Mouse (Mus musculus) hindbrain, embryonic 16.5 days (tissue): ENCODE data around the gene H2-M10.4. TPM values are rescaled to one million over a fixed set of nuclear protein-coding genes. Genes with fewer than 3 reads are reported as not detected.
"Not testable (repeated sequence)": the region's sequence is repeated elsewhere in the genome, so short reads cannot be mapped to it uniquely, and the experiment has no call there.

Experiments
- ATAC-seq: fragments of 200-750 bp; cut with Nextera tagmentation; 2 replicates; pipeline ENCODE4 v1.8.0; 2017; ENCODE audit warnings: moderate TSS enrichment, moderate library complexity
- H3K27ac ChIP-seq: fragments of 300-500 bp; sonication (generic); 2 replicates; pipeline ENCODE4 v1.5.1; 2014; ENCODE audit warnings: low read depth, mild to moderate bottlenecking, control low read depth, low read length, moderate library complexity
- H3K27me3 ChIP-seq: fragments of 300-500 bp; sonication (generic); replicated peaks from 2 replicates; pipeline ENCODE4 v1.6.1; 2014; ENCODE audit warnings: low read length; ENCODE audit not compliant: control insufficient read depth, insufficient read depth
- H3K36me3 ChIP-seq: fragments of 300-500 bp; sonication (generic); 2 replicates; pipeline ENCODE4 v1.6.1; 2014; ENCODE audit warnings: mild to moderate bottlenecking, low read length, moderate library complexity, mixed read lengths; ENCODE audit not compliant: control insufficient read depth, insufficient read depth
- H3K4me1 ChIP-seq: fragments of 300-500 bp; sonication (generic); 2 replicates; pipeline ENCODE4 v1.6.1; 2014; ENCODE audit warnings: low read depth, low read length; ENCODE audit not compliant: control insufficient read depth, insufficient read depth
- H3K4me2 ChIP-seq: fragments of 300-500 bp; sonication (generic); 2 replicates; pipeline ENCODE4 v1.6.1; 2014; ENCODE audit warnings: mild to moderate bottlenecking, low read length, control low read depth, moderate library complexity
- H3K4me3 ChIP-seq: fragments of 300-500 bp; sonication (generic); 2 replicates; pipeline ENCODE4 v1.5.1; 2014; ENCODE audit warnings: mild to moderate bottlenecking, low read length, control low read depth, moderate library complexity
- H3K9ac ChIP-seq: fragments of 300-500 bp; sonication (generic); 2 replicates; pipeline ENCODE4 v1.6.1; 2014; ENCODE audit warnings: low read depth, mild to moderate bottlenecking, control low read depth, low read length, moderate library complexity
- H3K9me3 ChIP-seq: fragments of 300-500 bp; sonication (generic); 2 replicates; pipeline ENCODE4 v1.6.1; 2014; ENCODE audit warnings: mild to moderate bottlenecking, low read length, moderate library complexity; ENCODE audit not compliant: control insufficient read depth
- WGBS: fragments of 180-500 bp; shearing (Covaris S2); extraction: QIAGEN DNeasy Blood & Tissue Kit; methylation state at CpG from one replicate; pipeline ENCODE4 v1.1.7; 2014; 5-methylcytosine and 5-hydroxymethylcytosine counted together
- polyA plus RNA-seq: library from polyadenylated mRNA; unstranded; fragments of >200 nt; fragmentation: Nextera tagmentation; extraction: Ambion mirVana; gene quantifications from 2 replicates; pipeline ENCODE4 v1.2.1, GENCODE M21; 2015

Gene H2-M10.4
- polyA plus RNA-seq, result not detected in 2 replicates

GRCm38 (mm10) chr17:36462234-36462633 is at the start of gene H2-M10.4:
Gene H2-M10.4 (minus strand): TSS chr17:36462334.
- Histone ChIP-seq H3K4me1 (no peaks in the 10 kb centered on the region), H3K36me3 (no peaks in the 10 kb centered on the region), H3K4me3 (no peak within 1 kb of the TSS), H3K9me3 (no peaks in the 10 kb centered on the region), H3K27me3 (no peaks in the 10 kb centered on the region), H3K9ac (no peak within 1 kb of the TSS), H3K4me2 (no peak within 1 kb of the TSS), H3K27ac (no peak within 1 kb of the TSS)
- WGBS, result 92% methylated on average over 7 of the region's 7 CpGs
- ATAC-seq, result no peak

DNA sequence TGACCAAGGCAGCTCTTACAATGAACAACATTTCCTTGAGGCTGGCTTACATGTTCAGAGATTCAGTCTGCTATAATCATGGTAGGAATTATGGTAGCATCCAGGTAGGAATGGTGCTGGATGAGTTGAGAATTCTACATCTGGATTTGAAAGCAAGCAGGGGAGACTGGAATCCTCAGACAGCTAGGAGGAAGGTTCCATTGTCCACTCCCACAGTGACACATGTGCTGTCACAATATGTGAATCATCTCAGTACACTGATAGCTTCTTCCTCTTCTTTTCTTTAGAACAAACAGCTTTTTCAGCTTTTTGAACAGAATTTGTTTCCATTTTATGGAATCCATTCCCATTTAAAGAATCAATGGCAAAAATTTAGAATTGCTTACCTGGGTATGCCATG is 41.8 kb upstream of the H2-M10.4 start:
- H3K4me3 ChIP-seq, result no peak overlapping the region
- no peak overlapping the region for H3K9ac ChIP-seq
- H3K27me3 ChIP-seq, result no peaks in the 10 kb centered on the region
- no peak overlapping the region for H3K4me2 ChIP-seq
- ATAC-seq, result no peak
- H3K9me3 ChIP-seq, result no peaks in the 10 kb centered on the region
- H3K27ac ChIP-seq, result no peak overlapping the region
- no peaks in the 10 kb centered on the region for H3K36me3 ChIP-seq
- H3K4me1 ChIP-seq, result no peaks in the 10 kb centered on the region

GRCm38 (mm10) chr17:36500435-36500834 is 38.3 kb upstream of the H2-M10.4 start:
- Histone ChIP-seq H3K9me3 (no peaks in the 10 kb centered on the region), H3K4me1 (no peaks in the 10 kb centered on the region), H3K4me2 (no peak overlapping the region), H3K27me3 (no peaks in the 10 kb centered on the region), H3K4me3 (no peak overlapping the region), H3K36me3 (no peaks in the 10 kb centered on the region), H3K27ac (no peak overlapping the region), H3K9ac (no peak overlapping the region)
- ATAC-seq, result no peak
- 72% methylated on average over 1 of the region's 1 CpGs for WGBS

DNA sequence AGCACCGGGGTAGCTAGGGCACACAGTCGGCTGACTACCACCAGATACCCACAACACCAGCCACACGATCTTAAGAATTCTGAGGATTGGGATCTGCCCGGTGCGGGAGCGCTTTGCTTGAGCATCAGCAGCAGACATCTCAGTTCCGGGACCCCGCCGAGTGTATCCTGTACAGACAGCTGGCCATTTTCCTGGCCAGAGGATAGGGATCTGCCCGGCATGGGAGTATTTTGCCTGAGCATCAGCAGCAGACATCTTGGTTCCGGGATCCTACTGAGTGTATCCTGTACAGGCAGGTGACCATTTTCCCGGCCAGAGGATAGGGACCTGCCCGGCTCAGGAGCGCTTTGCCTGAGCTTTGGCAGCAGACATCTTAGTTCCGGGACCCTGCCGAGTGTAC is 26.0 kb upstream of the H2-M10.4 start:
- H3K36me3 ChIP-seq, H3K9me3 ChIP-seq, H3K4me1 ChIP-seq, H3K9ac ChIP-seq, H3K27me3 ChIP-seq, H3K27ac ChIP-seq, H3K4me3 ChIP-seq, ATAC-seq, H3K4me2 ChIP-seq: not testable (repeated sequence)
- 93% methylated on average over 15 of the region's 16 CpGs for WGBS

- Histone ChIP-seq H3K27me3 (no peaks in the 10 kb centered on the region), H3K4me3 (no peak overlapping the region), H3K9ac (no peak overlapping the region), H3K36me3 (no peaks in the 10 kb centered on the region), H3K4me1 (no peaks in the 10 kb centered on the region), H3K27ac (no peak overlapping the region), H3K4me2 (no peak overlapping the region), H3K9me3 (no peaks in the 10 kb centered on the region)
- ATAC-seq, result no peak
- 90% methylated on average over 1 of the region's 1 CpGs for WGBS
Measured at GRCm38 (mm10) chr17:36486687-36487230, 24.6 kb upstream of the H2-M10.4 start.

DNA sequence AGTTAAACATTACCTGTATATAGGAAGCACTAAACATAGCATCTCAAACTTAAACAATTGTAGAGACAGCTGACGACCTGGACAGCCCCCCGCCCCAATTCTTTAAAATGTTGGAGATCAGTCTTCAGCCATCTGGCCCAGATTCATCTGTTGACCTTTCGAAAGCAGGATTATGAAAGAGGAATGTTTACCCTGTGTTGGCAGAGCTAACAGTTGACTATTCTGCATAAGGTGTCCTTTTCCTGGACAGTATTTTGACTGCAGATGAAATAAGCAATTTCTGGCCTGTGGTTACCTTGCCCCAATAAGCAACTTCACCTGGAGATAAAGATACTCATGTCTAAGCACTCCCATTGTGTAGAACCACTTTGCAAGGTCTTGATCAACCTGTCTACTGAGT is 21.7 kb upstream of the H2-M10.4 start:
- no peaks in the 10 kb centered on the region for H3K36me3 ChIP-seq
- no peak overlapping the region for H3K9ac ChIP-seq
- no peaks in the 10 kb centered on the region for H3K27me3 ChIP-seq
- H3K27ac ChIP-seq, result no peak overlapping the region
- no peak overlapping the region for H3K4me2 ChIP-seq
- no peaks in the 10 kb centered on the region for H3K9me3 ChIP-seq
- no peak overlapping the region for H3K4me3 ChIP-seq
- no peak for ATAC-seq
- 88% methylated on average over 3 of the region's 3 CpGs for WGBS
- no peaks in the 10 kb centered on the region for H3K4me1 ChIP-seq

DNA sequence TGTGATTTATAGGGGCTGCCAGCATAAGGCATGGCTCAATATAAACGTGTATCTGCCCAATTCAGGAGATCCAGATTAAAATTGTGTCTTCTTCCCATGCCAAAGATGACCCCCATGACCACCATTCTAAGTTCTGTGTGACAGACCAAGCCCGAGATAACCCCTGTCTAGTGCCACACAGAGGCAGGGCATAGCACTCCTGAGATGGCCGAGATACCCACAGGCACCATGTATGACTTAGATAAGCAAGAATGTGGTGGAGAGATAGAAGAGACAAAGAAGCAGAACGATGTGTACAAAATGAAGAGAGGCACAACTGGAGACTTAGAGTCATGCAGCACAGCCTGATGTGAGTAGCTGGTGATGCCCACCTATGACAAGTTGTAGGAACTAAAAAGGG is 5.9 kb downstream of the H2-M10.4 start:
- 78% methylated on average over 4 of the region's 4 CpGs for WGBS

GRCm38 (mm10) chr17:36431411-36431810 is 30.7 kb downstream of the H2-M10.4 start:
- Histone ChIP-seq H3K4me2 (no peak overlapping the region), H3K9me3 (no peaks in the 10 kb centered on the region), H3K27ac (no peak overlapping the region), H3K27me3 (no peaks in the 10 kb centered on the region), H3K4me3 (no peak overlapping the region), H3K36me3 (no peaks in the 10 kb centered on the region), H3K4me1 (no peaks in the 10 kb centered on the region), H3K9ac (no peak overlapping the region)
- no peak for ATAC-seq
- 86% methylated on average over 2 of the region's 2 CpGs for WGBS

More for the DNA sequence above, 5.9 kb downstream of the H2-M10.4 start:
- no peak overlapping the region for H3K4me2 ChIP-seq
- H3K9ac ChIP-seq, result no peak overlapping the region
- no peak overlapping the region for H3K27ac ChIP-seq
- no peaks in the 10 kb centered on the region for H3K36me3 ChIP-seq
- no peaks in the 10 kb centered on the region for H3K4me1 ChIP-seq
- H3K9me3 ChIP-seq, result no peaks in the 10 kb centered on the region
- H3K4me3 ChIP-seq, result no peak overlapping the region
- no peak for ATAC-seq
- H3K27me3 ChIP-seq, result no peaks in the 10 kb centered on the region

GRCm38 (mm10) chr17:36418091-36418754 is 43.9 kb downstream of the H2-M10.4 start:
- WGBS, result 23% methylated on average over 4 of the region's 4 CpGs

More at GRCm38 (mm10) chr17:36418091-36418754, 43.9 kb downstream of the H2-M10.4 start:
- Histone ChIP-seq H3K4me3 (no peak overlapping the region), H3K4me2 (no peak overlapping the region), H3K36me3 (no peaks in the 10 kb centered on the region), H3K4me1 (no peaks in the 10 kb centered on the region), H3K9me3 (no peaks in the 10 kb centered on the region; the same call in 1 of the 2 replicates), H3K27me3 (no peaks in the 10 kb centered on the region), H3K27ac (no peak overlapping the region), H3K9ac (no peak overlapping the region)
- peak; percentile 78; the same call in 1 of the 2 replicates for ATAC-seq
